Mouse (Mus musculus) bone marrow, adult 2 months (tissue): ENCODE data around the gene Sh2d1a.

Experiments used
- CTCF ChIP-seq: fragments of 200-500 bp; IDR thresholded peaks from 2 replicates; pipeline ENCODE4 v1.5.1; 2011; ENCODE audit warnings: low read length, control low read depth; ENCODE audit not compliant: control insufficient read depth, insufficient read depth
- POLR2A ChIP-seq: fragments of 200-500 bp; IDR thresholded peaks from 2 replicates; pipeline ENCODE4 v1.6.1; 2011; ENCODE audit warnings: low read depth, mild to moderate bottlenecking, control low read depth, low read length, borderline replicate concordance; ENCODE audit not compliant: control insufficient read depth

DNA sequence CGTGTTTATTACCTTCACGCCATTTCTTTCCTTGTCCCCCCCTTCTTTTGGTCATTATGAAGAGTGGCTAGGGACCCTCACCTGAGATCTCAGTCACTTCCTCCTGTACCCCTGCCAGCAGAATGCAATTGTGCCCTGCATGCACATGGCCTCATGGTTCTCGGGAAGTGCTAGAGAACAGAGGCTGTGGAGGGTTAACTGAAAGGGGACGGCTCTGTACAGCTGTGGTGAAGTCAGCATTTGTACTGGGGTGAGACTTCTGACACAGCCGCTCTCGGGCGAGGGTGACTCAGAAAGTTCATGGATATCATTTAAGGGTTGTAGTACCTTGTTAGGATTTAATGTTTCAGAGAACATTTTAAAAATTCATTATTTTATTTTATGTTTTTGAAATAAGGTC lies 47.7 kb upstream of the Sh2d1a start:
- TF ChIP-seq CTCF (no peak), POLR2A (no peak)
